Mouse (Mus musculus) lung, embryonic 15.5 days (tissue): ENCODE results near the gene Foxp1. TPM values are rescaled to one million over a fixed set of nuclear protein-coding genes. Genes with fewer than 3 reads are reported as not detected.
A peak's percentile ranks its signal among the peaks of the same experiment; 100 is the strongest.

ENCODE experiments used
- ATAC-seq: fragments of 200-750 bp; cut with Nextera tagmentation; 2 replicates; pipeline ENCODE4 v1.8.0; 2017; ENCODE audit warnings: moderate number of reproducible peaks, borderline replicate concordance; ENCODE audit not compliant: low FRiP score, low TSS enrichment; ENCODE audit errors: extremely low read depth
- H3K27ac ChIP-seq: fragments of 300-500 bp; sonication (generic); 2 replicates; pipeline ENCODE4 v1.5.1; 2015; ENCODE audit warnings: moderate library complexity, mild to moderate bottlenecking, inconsistent platforms
- H3K27me3 ChIP-seq: fragments of 300-500 bp; sonication (generic); 2 replicates; pipeline ENCODE4 v1.6.1; 2015; ENCODE audit warnings: inconsistent platforms
- H3K36me3 ChIP-seq: fragments of 300-500 bp; sonication (generic); 2 replicates; pipeline ENCODE4 v1.6.1; 2015; ENCODE audit warnings: inconsistent platforms
- H3K4me1 ChIP-seq: fragments of 300-500 bp; sonication (generic); 2 replicates; pipeline ENCODE4 v1.6.1; 2015; ENCODE audit warnings: inconsistent platforms
- H3K4me2 ChIP-seq: fragments of 300-500 bp; sonication (generic); 2 replicates; pipeline ENCODE4 v1.6.1; 2015; ENCODE audit warnings: inconsistent platforms, mild to moderate bottlenecking, moderate library complexity
- H3K4me3 ChIP-seq: fragments of 300-500 bp; sonication (generic); 2 replicates; pipeline ENCODE4 v1.5.1; 2015; ENCODE audit warnings: mild to moderate bottlenecking, inconsistent platforms
- H3K9ac ChIP-seq: fragments of 300-500 bp; sonication (generic); 2 replicates; pipeline ENCODE4 v1.6.1; 2015; ENCODE audit warnings: inconsistent platforms
- H3K9me3 ChIP-seq: fragments of 300-500 bp; sonication (generic); 2 replicates; pipeline ENCODE4 v1.6.1; 2016; ENCODE audit warnings: inconsistent platforms
- WGBS: fragments of 180-500 bp; shearing (Covaris S2); methylation state at CpG from one replicate; pipeline ENCODE4 v1.1.7; 2015; 5-methylcytosine and 5-hydroxymethylcytosine counted together
- polyA plus RNA-seq: library from polyadenylated mRNA; unstranded; fragments of >200 nt; fragmentation: Nextera tagmentation; extraction: Ambion mirVana; gene quantifications from 2 replicates; pipeline ENCODE4 v1.2.1, GENCODE M21; 2015

Gene Foxp1
- polyA plus RNA-seq, 1 experiment from 2014 or later, result 109 TPM

DNA sequence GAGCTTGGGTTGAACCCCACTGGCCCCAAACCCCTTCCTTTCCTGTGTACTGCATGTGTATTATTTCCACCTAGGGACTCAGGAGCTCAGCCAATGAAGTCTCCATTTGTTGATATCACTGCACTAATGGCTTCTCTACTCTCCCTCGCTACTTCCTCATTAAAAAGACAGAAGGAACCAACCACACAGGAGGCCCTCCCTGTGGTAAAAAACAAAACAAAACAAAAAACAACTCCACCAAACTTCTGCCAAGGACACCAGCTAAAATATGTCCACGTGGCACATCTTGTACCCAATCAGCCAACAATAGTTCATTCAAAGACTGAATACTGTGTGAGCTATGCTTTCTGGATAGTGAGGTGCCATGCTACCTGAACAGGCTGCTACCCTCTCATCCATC is 537.1 kb downstream of the Foxp1 start:
- Histone ChIP-seq H3K9me3 (no peaks in the 10 kb centered on the region), H3K27ac (no peak overlapping the region), H3K27me3 (no peaks in the 10 kb centered on the region), H3K4me1 (no peaks in the 10 kb centered on the region), H3K9ac (no peak overlapping the region), H3K36me3 (no peaks in the 10 kb centered on the region), H3K4me2 (no peak overlapping the region), H3K4me3 (no peak overlapping the region)
- no peak for ATAC-seq
- WGBS, result 84% methylated on average over 2 of the region's 2 CpGs

GRCm38 (mm10) chr6:98984626-98985025 is 537.9 kb downstream of the Foxp1 start:
- no peak overlapping the region for H3K9ac ChIP-seq
- no peaks in the 10 kb centered on the region for H3K36me3 ChIP-seq
- H3K4me3 ChIP-seq, result no peak overlapping the region
- no peak for ATAC-seq
- H3K27ac ChIP-seq, result no peak overlapping the region
- WGBS, result 66% methylated on average over 6 of the region's 6 CpGs
- no peak overlapping the region for H3K4me2 ChIP-seq
- no peaks in the 10 kb centered on the region for H3K27me3 ChIP-seq
- H3K4me1 ChIP-seq, result no peaks in the 10 kb centered on the region
- no peaks in the 10 kb centered on the region for H3K9me3 ChIP-seq

- no peaks in the 10 kb centered on the region for H3K9me3 ChIP-seq
- no peaks in the 10 kb centered on the region for H3K4me1 ChIP-seq
- no peak overlapping the region for H3K27ac ChIP-seq
- no peaks in the 10 kb centered on the region for H3K27me3 ChIP-seq
- no peak overlapping the region for H3K9ac ChIP-seq
- no peak overlapping the region for H3K4me2 ChIP-seq
- H3K4me3 ChIP-seq, result no peak overlapping the region
- no peak for ATAC-seq
- H3K36me3 ChIP-seq, result no peaks in the 10 kb centered on the region
- 67% methylated on average over 2 of the region's 2 CpGs for WGBS
Measured at GRCm38 (mm10) chr6:98984026-98984425, 538.5 kb downstream of the Foxp1 start.

DNA sequence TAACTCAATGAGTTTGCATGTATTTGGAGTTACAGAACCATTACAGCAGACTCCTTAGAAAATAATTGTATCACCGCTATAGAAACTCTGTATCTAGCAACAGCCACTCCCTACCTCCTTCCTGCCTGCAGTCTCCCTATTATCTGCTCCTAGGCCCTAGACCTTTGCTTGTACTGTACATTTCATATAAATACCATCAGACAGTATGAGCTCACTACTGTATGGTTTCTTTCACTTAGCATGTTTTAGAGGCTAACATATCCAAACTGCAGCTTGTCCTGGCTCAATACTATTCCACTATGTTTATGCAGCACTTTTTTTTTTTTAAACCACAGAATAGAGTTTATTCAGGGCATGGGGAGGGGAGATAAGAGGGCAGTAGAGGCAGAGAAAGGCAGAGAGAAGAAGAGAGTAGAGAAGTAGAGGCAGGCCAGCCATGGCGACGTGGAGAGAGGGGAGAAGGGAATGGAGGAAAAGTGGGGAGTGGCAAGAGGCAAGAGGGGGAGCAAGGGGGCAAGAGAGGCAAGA is 539.1 kb downstream of the Foxp1 start:
- Histone ChIP-seq H3K27me3 (no peaks in the 10 kb centered on the region), H3K4me3 (no peak overlapping the region), H3K36me3 (no peaks in the 10 kb centered on the region), H3K9me3 (no peaks in the 10 kb centered on the region), H3K4me2 (no peak overlapping the region), H3K4me1 (no peaks in the 10 kb centered on the region), H3K9ac (no peak overlapping the region), H3K27ac (no peak overlapping the region)
- ATAC-seq, result no peak
- WGBS, result 84% methylated on average over 3 of the region's 3 CpGs

DNA sequence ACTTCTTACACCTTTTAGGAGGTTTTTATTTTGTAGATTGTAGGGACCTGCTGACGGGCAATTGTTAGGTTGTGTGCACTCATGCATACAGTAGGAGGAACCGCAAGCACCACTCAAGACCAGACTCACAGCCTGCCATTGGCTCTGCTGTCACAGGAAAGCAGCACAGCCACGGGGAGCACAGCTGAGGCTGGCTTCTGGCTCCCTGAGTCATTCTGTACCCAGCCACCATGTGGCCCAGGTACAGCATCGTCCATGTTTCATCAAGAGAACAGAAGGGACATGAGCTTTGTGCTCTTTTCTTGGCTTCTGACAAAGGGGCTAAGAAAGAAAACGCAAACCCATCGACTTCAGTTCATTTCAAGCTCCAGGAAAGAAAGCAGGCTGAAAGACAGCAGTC is 541.3 kb downstream of the Foxp1 start:
- WGBS, result 86% methylated on average over 6 of the region's 6 CpGs
- Histone ChIP-seq H3K9me3 (no peaks in the 10 kb centered on the region), H3K36me3 (peaks cover 12% of the 10 kb centered on the region; the same call in 1 of the 2 replicates), H3K4me1 (no peaks in the 10 kb centered on the region), H3K27ac (no peak overlapping the region), H3K9ac (no peak overlapping the region), H3K27me3 (no peaks in the 10 kb centered on the region), H3K4me3 (no peak overlapping the region), H3K4me2 (no peak overlapping the region)
- ATAC-seq, result no peak

- Histone ChIP-seq H3K27ac (no peak overlapping the region), H3K9ac (no peak overlapping the region), H3K36me3 (peaks cover 17% of the 10 kb centered on the region; the same call in 1 of the 2 replicates), H3K4me2 (no peak overlapping the region), H3K9me3 (no peaks in the 10 kb centered on the region), H3K4me3 (no peak overlapping the region), H3K4me1 (no peaks in the 10 kb centered on the region), H3K27me3 (no peaks in the 10 kb centered on the region)
- ATAC-seq, result no peak
- WGBS, result 81% methylated on average over 7 of the region's 7 CpGs
Measured at GRCm38 (mm10) chr6:98980432-98980831, 542.1 kb downstream of the Foxp1 start.

- peaks cover 20% of the 10 kb centered on the region; the same call in 1 of the 2 replicates for H3K36me3 ChIP-seq
- no peaks in the 10 kb centered on the region for H3K4me1 ChIP-seq
- H3K27ac ChIP-seq, result no peak overlapping the region
- WGBS, result 87% methylated on average over 7 of the region's 7 CpGs
- H3K9ac ChIP-seq, result no peak overlapping the region
- no peak overlapping the region for H3K4me3 ChIP-seq
- H3K9me3 ChIP-seq, result no peaks in the 10 kb centered on the region
- no peaks in the 10 kb centered on the region for H3K27me3 ChIP-seq
- no peak for ATAC-seq
- H3K4me2 ChIP-seq, result no peak overlapping the region
Measured at GRCm38 (mm10) chr6:98980001-98980400, 542.5 kb downstream of the Foxp1 start.

- no peak for ATAC-seq
- Histone ChIP-seq H3K27me3 (no peaks in the 10 kb centered on the region), H3K36me3 (peaks cover 29% of the 10 kb centered on the region; the same call in 1 of the 2 replicates), H3K4me2 (no peak overlapping the region), H3K4me1 (no peaks in the 10 kb centered on the region), H3K4me3 (no peak overlapping the region), H3K9me3 (no peaks in the 10 kb centered on the region), H3K9ac (no peak overlapping the region), H3K27ac (no peak overlapping the region)
- WGBS, result 88% methylated on average over 4 of the region's 4 CpGs
Measured at GRCm38 (mm10) chr6:98977806-98978205, 544.7 kb downstream of the Foxp1 start.

DNA sequence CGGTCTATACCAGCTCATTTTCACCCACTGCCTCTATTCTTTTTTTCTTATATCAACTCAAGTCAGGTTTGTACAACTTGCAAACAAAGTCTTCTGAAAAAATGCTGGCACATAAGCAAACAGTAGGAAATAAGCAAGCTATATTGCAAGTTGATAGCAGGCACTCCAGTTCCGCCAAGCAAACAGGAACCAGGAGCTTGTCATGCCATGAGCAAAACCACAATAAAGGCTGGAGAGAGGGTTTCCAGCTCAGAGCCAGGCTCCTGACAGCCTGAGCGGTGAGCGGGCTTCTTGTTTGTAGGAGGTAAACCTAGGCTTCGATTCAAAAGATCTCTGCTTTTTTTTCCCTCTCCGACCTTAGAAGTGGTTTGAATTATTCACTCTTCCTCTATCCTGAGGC is 546.6 kb downstream of the Foxp1 start:
- no peak for ATAC-seq
- no peaks in the 10 kb centered on the region for H3K27me3 ChIP-seq

DNA sequence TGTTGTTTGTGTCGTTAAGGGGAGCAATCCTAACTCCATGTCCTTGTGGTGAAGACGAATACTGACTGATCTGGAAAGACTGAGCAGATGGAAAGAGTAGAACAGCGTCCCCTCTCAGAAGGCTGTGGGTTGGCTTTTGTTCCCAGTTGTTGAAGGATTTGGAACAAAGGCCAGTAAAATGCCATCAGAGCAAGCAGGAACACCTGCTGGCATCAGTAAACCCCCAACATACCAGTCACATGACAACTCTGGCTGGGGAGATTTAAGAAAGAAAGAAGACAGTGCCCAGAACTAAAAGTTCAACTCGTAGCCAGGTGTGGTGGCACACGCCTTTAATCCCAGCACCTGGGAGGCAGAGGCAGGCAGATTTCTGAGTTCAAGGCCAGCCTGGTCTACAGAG is 549.1 kb downstream of the Foxp1 start:
- 91% methylated on average over 5 of the region's 5 CpGs for WGBS
- no peak for ATAC-seq
- Histone ChIP-seq H3K36me3 (peaks cover 29% of the 10 kb centered on the region; the same call in 1 of the 2 replicates), H3K27ac (no peak overlapping the region), H3K9ac (no peak overlapping the region), H3K27me3 (no peaks in the 10 kb centered on the region), H3K9me3 (no peaks in the 10 kb centered on the region), H3K4me3 (no peak overlapping the region), H3K4me1 (peaks cover 18% of the 10 kb centered on the region), H3K4me2 (no peak overlapping the region)

More for the DNA sequence above, 546.6 kb downstream of the Foxp1 start:
- H3K27ac ChIP-seq, result no peak overlapping the region
- 67% methylated on average over 6 of the region's 6 CpGs for WGBS
- H3K9ac ChIP-seq, result no peak overlapping the region
- no peaks in the 10 kb centered on the region for H3K9me3 ChIP-seq
- peaks cover 13% of the 10 kb centered on the region for H3K4me1 ChIP-seq
- H3K4me2 ChIP-seq, result no peak overlapping the region
- H3K4me3 ChIP-seq, result no peak overlapping the region
- H3K36me3 ChIP-seq, result peaks cover 29% of the 10 kb centered on the region; the same call in 1 of the 2 replicates

DNA sequence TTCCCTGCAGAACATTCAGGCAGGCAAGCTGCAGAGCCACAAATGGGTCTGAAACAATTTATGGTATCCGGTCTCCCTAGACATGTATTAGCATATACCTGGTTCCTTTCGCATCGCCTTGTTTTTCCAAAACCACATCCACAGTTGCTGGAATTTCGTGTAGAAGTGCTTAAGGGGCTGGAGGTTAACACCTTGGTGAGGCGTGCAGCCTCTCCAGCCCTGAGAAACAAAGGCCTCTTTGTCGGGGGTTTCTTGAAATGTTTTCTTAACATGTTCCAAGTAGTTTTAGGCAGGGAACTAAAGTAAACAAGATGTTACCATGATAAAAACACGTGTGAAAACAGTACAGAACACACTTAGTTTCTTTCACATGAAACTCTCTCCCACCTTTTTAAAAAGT is 550.1 kb downstream of the Foxp1 start:
- peaks cover 18% of the 10 kb centered on the region for H3K4me1 ChIP-seq
- H3K27me3 ChIP-seq, result no peaks in the 10 kb centered on the region
- 54% methylated on average over 7 of the region's 7 CpGs for WGBS
- H3K27ac ChIP-seq, result peak overlapping the region; percentile 30
- H3K4me3 ChIP-seq, result no peak overlapping the region
- no peak overlapping the region for H3K4me2 ChIP-seq
- no peaks in the 10 kb centered on the region for H3K9me3 ChIP-seq
- no peak for ATAC-seq
- H3K9ac ChIP-seq, result no peak overlapping the region
- peaks cover 21% of the 10 kb centered on the region; the same call in 1 of the 2 replicates for H3K36me3 ChIP-seq

DNA sequence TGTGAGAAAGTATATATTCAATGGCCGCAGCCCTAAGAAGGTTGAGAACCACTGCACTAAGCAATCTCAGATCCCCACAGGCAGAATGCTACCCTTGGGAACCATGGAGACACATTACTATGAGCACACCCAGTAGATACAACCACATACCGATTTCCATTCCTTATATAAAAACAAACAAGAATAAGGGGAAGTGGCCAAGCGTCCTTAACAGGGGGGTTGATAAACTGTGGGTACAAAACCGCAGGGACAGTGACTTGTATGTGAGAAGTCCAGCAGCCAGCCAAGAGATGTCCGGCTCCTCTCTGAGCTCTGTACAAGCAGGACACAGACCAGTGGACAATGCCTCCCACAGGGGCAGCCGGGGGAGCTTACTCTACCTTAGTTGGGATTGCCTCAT is 563.2 kb downstream of the Foxp1 start:
- WGBS, result 76% methylated on average over 6 of the region's 6 CpGs
- no peak overlapping the region for H3K4me3 ChIP-seq

More for the DNA sequence above, 563.2 kb downstream of the Foxp1 start:
- Histone ChIP-seq H3K27me3 (no peaks in the 10 kb centered on the region), H3K9ac (no peak overlapping the region), H3K36me3 (no peaks in the 10 kb centered on the region; the same call in 1 of the 2 replicates), H3K9me3 (no peaks in the 10 kb centered on the region), H3K27ac (no peak overlapping the region), H3K4me2 (no peak overlapping the region), H3K4me1 (no peaks in the 10 kb centered on the region)
- ATAC-seq, result no peak
